Mouse (Mus musculus) urinary bladder, postnatal 14 days (tissue): ENCODE data around the gene Gm28845.

Source experiments
- DNase-seq: peaks from one replicate; pipeline ENCODE4 v3.0.0; 2021; ENCODE audit warnings: low spot score

Gene Gm28845

DNA sequence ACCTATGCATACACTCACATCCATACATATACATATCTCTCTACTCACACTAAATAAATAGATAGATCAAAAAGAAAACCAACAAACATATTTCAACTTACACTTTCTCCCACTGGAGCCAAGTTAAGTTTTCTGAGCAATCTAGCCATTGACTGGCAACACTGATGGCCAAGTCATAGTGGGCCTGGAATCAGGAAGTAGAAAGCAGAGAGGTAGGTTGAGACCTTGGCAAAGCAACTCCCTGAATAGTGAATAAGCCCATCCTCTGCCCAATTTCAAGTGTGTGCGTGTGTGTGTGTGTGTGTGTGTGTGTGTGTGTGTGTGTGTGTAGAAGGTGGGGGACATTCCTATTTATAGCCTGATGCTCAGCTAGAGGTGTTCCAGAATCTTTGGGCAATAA is at the start of gene Gm28845:
Gene Gm28845 (minus strand): TSS at position 121 of the 400 bp plus-strand sequence.
- no peak for DNase-seq

DNA sequence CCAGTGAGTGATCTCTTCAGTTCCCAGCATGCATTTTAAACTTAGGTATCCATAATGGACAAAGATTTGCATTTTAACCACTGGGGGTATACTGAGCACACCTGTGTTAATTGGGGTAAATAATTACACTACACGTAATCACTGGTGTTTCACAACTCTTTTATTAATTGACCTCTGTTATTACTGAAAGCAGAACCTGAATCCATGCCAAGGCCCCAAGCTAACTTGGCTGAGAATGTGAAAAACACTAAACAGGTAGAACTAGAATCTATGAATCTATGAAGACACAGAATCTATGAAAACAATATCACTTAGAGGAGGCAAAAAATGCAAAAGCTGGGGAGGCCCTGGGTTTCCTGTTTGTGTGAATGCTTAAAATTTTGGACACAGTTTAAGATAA is 48.1 kb upstream of the Gm28845 start:
- DNase-seq = no peak

DNA sequence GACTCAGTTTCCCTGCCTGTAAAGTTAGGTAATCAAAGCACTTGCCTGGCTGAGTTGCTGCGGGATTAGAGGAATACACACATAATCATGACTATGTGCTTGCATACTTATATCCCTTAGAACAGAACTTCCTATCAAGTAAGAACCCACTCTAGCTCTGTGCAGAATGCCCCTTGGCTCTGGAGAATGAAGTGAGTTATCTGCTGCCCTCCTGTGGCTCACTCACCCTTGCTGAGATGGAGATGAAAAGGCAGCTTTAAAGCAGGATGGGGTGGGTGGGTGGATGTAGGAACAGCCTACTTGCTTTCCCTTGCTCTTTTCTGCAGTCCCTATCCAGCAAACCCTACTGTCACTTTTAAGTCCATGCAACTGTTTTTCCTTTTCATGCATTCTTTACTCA is 42.9 kb upstream of the Gm28845 start:
- DNase-seq = no peak

DNA sequence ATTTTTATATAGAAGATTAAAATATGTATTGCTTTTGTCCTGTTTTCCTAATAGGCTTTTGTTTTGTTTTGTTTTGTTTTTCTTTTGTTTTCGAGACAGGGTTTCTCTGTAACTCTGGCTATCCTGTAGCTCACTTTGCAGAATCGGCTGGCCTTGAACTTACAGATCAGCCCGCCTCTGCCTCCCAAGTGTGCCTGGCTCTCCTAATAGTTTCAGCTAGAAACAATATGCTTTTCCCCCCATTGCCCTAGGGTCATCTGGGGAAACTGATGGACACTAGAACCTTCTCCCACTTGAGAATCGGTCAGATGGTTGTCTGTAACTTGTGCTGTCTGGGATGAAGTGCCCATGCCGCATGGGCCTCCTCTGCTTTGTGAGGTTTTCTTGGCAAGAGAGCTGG is 36.8 kb upstream of the Gm28845 start:
- no peak for DNase-seq

DNA sequence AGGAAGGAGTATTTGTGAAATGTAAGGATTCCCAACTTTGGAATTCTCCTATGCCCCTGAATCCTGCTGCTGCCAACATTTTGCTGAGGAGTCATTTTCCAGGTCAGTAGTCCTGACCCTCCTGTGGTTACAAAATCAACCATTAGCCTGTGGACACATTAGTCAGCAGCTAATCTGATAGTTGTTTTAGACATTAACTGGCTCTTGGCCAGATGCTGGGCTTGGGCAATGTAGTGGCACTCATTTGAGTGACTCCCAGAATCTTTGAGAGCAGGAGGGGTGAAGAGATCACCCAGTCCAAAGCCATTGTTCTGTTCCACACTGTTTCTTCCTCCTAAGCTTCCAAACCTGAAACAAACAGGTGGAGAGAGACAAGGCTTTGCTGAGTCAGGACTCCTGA is 35.5 kb upstream of the Gm28845 start:
- peak; percentile 44 for DNase-seq

DNA sequence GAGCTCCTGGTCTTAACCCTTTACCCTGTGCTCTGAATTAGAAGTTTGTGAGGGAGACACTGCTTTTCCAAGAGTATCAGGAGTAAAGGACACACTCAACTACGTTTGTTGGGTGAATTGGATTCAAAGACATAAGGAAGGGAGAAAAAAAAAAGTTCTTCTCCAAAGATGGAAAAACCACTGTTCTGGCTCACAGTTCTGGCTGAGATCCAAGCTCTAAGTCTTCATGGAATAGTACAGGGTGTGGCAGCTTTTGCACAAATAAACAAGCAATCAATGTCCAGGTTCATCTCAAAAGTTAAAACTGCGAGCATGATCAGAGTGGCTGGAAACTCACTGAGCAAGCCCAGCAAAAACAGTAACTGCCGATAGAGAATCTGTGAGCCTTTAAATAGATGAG is 28.6 kb upstream of the Gm28845 start:
- DNase-seq = no peak

DNA sequence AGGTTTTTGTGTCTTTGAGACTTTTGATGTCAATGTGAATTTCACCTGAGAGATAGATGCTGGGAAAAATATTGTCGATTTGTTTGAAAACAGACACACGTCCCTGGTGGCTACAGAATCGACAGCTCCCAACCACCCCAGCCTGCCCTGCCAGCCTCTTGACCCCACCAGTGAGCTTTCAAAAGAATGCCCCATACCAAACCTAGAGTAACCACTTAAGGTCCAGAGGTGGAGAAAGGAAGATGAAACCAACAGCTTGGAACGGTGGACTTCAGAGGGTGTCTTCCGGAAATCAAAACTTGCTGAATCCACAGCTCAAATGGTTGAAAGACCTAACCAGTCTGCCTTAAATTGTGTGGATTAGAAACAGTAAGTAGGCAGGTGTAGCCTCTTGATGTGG is 28.0 kb upstream of the Gm28845 start:
- DNase-seq = no peak

DNA sequence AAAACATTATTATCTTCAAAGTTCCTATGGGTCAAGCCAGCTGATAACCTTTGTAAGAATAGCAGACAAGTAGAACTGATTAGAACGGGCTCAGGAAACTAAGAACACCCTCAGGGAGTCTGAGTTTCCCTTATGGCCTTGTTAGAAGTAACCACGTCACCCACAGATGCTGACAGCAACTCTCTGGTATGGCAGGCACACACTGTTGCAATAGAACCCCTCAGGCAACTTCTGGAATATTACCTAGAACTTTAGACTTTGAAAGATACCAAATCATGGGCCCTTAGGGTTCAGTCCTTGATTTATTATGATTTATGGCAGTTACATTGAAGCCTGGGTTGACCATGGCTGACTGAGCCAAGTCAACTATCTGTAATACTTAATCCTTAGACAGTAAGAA is 27.2 kb upstream of the Gm28845 start:
- no peak for DNase-seq

DNA sequence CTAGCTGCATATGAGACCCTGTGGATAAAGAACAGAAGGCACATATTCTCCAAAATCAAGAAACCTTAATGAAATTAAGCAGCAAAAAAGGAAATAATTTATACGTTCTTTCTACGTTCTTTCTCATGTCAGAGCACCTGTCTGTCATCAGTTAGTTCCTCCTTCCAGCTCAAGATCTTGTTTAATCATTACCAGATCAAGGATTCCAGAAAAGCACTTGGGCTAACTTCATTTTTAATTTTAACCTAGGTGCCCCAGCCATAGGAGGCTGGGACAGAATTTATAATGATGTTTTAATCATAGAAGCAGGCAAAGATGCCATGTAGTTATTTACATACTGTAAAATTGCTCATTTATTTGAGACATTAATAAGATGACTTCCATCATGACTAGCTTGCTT is 25.4 kb upstream of the Gm28845 start:
- DNase-seq = no peak

DNA sequence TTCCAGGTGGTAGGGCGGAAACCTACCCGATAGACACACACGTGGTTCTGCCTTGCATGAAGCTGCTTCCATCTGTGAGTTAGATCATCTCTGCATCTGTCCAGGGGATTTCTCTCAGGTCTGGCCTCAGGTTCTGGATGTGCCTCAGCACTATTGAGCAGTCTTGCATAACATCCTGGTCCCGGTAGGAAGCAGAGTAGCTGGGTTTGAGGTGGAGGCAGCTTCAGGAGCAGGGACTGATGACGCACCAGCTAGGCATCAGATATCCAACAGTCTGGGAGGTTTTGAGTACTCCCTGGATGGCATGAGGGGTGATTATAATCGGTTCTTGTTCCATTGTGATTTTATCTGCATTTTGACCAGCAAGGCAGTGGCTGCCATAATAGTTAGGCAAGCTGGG is 18.2 kb upstream of the Gm28845 start:
- DNase-seq = no peak

DNA sequence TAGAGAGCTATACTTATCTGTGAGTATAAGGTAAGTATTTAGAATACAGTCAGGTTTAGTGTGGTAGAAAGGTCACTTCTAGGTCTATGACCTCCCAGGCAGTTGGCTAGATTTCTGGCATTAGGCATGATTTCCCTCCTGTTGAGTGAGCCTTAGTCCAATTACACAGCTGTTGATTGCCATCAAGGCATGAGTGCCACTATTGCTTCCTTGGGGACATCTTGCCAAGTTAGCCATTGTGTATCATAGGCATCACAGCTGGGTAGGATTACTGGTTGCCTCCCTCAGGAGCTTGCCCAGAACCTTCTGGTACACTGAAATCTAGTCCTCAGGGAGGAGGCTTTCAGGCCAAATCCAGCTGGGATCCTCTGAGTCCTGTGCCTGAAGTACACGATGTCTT is 13.5 kb upstream of the Gm28845 start:
- DNase-seq = no peak

DNA sequence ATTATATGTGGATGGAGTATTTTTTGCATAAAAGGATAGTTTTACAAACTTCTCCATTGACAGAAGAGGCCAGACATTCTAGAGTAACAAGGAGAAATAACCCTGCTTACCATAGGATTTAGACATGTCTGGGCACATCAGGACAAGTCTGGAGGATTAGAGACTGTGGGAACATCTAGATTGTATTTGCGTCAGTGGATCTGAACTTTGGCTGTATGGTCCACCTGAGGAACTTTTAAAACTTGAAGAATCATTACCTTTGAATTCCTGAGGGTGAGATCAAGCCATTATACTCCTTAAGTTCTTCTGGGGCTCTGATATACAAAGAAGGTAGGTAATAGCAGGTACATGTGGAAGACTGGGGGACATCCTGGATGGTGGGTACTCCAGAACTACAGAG is 12.3 kb upstream of the Gm28845 start:
- DNase-seq = no peak

DNA sequence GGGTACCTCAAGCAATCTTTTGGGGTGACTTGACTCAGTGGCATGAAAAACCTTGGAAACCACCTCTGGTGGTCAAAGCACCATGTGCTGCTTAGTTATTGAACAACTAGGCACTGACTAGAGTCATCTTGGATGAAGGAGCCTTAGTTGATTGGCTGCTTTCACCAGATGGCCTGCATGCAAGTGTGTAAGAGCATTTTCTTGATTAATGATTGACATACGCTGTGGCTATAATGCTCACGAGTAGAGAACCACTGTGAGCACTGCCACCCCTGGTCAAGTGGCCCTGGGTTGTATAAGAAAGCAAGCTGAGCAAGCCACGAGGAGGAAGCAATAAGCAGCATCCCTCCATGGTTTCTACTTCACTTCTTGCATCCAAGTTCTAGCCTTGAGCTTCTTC is 10.9 kb upstream of the Gm28845 start:
- no peak for DNase-seq

DNA sequence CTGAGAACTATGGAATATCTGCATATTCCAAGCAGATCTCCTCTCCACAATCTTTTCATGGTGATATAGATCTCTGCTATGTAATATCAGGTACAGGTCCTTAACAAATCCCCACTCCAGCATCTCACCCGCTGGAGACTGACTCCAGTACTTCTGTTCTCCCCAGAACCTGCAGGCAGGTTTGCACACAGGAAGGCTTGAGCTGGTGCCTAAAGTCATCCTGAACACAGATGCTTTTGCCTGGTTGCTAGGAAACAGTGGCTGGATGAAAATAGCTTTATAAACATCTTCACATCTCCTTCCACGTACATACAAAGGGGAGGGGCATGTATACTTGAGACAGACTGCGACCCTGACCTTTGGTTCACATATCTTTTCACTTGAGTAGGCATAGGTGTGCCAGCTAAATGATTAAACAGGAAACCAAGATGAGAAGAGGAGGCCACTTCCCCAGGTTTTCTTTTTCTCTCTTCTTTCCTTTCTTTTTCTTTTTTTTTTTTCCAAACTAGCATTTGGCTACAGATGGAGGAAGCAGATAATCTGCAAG is 10.3 kb upstream of the Gm28845 start:
- DNase-seq = no peak

DNA sequence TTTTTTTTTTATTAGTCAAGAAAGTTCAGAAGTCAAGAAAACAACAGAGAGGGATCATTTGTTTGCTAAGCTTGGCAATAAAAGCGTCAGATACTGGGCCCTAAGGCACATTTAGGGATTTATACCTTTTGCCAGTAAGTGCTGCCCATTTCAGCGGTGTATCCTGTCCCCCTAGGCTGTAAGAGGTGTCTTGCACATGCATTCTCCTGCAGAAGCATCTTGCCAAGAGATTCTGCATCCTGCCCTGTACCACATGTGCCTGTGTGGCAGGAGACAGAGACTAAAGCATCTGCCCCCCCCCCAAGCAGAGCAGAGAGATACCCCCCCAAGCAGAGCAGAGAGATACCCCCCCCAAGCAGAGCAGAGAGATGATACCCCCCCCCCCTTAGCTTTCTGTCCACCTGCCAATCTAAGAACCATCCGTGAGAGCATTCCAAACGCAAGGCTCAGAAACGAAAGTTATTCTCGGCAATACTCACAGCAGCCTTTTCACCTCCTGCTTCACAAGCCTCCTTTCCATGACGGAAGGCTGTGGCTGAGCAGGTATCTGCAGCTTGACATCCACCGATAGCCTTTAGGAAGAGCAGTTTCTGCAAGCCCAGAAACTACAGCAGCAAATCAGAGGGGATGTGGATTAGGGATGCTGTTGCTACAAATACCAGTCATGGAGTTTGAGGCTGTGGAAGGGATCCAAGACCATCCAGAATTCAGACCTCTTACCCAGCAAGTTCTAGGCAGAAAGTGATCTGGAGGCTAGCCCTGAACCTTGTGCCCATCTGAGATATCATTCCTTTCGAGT is 3.4 kb upstream of the Gm28845 start, which contains the start of gene D630023F18Rik:
Gene D630023F18Rik (minus strand): TSS at position 641 of the 799 bp plus-strand sequence.
- DNase-seq = no peak

DNA sequence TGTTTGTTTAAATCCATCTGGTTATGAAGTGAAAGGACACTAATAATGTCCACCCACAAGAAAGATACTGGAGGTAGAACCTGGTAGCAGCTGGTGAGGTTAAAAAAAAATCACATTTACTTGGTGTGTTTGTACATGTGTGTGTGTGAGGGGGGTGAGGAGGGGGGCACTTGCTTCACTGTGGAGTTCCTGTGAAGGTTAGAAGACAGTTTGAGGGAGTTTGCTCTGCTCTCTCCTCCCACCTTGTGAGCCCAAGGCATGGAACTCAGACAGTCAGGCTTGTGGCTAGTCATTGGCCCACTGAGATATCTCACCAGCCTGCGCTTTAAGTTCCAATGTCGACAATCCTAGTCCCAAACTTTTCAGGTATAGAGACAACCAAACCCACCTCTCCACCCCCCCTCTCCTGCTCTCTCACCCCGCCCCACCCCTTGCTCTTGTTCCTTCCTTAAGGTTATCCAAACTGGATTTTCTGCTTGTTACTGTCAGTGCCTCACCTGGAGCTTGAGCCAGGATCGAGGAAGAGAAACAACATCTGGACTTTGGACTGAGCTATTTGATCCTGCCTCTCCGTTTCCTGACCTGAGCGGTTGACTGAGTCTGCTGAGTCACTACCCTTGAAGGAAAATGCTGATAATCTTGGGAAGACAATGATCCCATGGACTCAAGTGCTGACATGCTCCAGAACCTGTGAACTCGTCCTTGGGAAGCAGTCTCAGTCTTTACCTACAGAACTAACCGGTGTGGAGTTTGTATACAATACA is 1.0 kb downstream of the Gm28845 start:
- DNase-seq = peak; percentile 10

DNA sequence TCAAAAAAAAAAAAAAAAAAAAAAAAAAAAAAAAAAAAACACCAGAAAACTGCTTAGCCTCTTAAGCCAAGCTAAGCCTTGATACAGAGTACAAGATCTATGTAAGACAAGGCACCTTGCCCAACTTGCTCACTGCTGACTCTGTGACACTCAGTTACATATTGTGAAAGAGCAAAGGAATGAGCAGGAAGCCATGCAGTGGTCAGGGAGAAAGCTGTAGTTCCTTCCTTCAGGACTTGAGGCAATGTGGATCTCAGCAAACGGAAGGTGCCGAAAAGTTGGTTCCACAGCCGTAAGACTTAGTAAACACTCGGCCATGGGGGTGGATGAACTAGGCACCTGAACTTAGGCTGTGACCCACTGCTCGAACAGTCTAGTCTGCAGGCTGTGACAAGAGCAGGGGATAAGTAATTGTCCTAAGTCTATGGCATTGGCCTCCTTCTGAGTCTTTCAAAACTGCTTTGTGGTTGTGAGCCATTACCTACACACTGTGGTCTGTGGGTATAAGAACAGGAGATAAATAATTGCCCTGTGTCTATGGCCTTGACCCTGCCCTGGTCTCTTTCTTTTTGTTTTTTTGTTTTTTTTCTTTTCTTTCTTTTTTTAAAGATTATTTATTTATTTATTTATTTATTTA is 5.7 kb downstream of the Gm28845 start:
- peak; percentile 20 for DNase-seq

DNA sequence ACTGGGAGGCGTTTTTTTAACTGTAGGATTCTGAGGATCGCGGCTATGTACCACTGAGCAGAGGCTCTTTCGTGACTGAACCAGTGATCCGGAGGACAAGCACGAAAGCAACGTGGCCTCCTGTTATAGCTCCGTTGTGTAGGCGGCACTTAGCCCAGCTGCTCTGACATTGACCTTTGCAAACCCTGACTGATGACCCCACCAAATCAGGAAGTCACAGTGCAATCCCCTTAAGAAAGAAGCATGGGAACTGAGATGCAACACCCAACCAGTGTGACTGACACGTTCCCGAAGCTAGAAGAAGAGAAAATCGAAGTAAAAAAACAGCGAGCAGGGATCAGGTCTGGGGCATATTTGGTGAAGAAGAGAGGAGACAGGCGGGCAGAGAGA is 6.6 kb downstream of the Gm28845 start:
- no peak for DNase-seq

DNA sequence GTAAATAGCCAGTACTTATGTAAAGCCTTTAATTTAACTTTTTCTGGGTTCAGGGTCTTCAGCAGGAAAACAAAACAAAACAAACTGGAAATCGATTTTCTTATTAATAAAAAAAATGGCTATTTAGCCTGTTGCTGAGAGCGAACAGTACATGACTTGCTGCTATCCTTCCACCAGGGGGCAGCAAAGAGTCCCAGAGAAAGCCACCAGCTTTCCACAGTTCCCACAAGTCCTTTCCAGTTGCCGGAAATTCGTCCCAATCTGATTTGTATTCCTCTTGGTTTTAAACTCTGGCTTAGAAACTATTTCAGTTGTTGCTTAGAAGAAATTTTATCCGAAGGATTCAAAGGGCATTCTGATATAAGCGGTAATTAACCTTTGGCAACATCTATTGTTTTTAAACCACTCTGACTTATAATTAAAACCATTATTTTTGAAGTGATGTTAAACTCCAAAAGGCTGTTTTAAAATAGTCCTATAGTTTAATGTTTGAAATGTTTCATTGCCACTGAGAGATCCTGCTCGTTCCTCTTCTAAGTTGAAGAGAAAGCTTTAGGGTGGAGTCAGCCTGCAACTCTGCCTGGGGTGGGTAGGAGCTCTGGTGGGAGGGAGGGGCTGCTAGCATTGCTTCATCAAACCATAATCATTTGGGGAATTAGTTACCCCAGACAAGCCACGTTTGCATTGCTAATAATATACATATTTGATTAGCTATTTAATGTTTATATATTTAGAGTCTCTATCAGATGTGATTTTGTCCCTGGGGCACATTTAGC is 7.1 kb downstream of the Gm28845 start:
- DNase-seq = peak; percentile 76

DNA sequence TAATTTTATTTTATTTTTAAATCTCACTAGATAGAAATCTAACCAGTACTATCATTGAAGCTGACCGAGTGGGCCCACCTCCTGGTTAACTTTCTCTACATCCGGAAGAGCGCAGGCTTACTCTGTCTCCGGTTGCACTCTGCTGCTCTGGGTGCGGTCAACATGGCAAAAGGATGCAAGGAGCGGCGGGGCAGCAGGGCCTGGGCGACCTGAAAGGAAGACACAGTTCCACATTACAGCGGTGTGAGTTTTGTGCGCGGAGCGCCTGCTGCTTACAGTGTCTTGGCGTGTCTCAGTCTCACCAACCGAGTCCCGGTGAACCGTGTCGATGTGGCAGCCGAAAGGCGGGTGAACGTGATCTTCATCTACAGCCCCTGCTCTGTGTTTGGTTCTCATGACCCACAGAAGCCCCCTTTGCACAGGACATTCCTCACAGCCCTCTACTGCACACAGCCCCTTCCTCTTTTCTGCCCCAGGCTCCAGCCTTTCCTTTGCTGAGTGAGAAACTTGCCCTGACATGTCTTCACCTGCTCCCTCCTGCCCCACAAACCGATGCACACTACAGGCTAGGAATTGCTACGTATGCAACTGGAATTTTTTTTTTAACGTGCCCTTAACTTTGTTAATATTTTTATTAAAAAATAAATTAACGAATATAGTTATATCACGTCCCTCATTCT is 9.5 kb downstream of the Gm28845 start:
- DNase-seq = no peak

DNA sequence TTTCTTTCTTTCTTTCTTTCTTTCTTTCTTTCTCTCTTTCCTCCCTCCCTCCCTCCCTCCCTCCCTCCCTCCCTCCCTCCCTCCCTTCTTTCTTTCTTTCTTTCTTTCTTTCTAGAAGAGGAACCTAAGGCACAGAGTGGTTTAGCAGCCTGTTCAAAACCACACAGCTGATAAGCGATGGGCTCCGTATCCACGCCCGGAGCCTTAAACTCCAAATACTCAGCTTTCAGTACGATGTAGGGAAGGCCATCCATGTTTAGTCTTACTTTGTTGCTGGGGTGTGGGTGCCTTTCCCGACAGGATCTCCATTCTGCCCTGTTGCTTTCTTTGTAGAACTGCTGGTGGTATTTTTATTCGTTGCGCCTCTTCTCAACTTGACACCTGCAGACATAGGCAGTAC is 10.2 kb downstream of the Gm28845 start:
- no peak for DNase-seq
